Mouse (Mus musculus): ENCODE data around the gene Ranbp9. TPM values are rescaled to one million over a fixed set of nuclear protein-coding genes. Genes with fewer than 3 reads are reported as not detected.

The Ranbp9 gene
- polyA plus RNA-seq, 1 experiment = 17.6 TPM

DNA sequence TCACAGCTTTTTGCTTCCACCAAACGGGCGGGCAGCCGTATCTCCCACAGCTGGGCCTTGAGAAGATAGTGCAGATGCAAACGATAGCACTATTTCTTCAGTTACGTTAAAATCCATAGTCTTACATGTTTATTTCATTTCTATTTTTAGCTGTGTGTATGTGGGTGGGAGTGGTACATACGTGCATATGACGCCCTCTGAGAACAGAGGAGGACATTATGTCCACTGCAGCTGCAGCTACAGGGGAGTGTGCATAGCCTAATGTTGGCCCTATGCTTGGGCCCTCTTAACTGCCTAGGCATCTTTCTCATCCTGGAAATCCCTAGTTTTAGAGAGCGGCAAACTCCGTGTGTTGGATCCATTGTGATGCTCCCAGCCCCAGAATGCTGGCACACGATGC lies 106.9 kb downstream of the Ranbp9 start:
- no peak overlapping the region for H3ac ChIP-seq (ENCODE audit: control insufficient read depth, insufficient read length, low read depth)
- no peak for TF ChIP-seq MYOD1 (IDR thresholded peaks at IDR 0.05; ENCODE audit: control insufficient read depth, insufficient read length, low read depth)
- TF ChIP-seq MYOG (IDR thresholded peaks at IDR 0.05; ENCODE audit: control insufficient read depth, extremely low read depth, insufficient read length) = no peak
- no peak for TF ChIP-seq MAX (IDR thresholded peaks at IDR 0.05)
- no peak for TF ChIP-seq USF1 (IDR thresholded peaks at IDR 0.05; ENCODE audit: low read depth)
- no peaks in the 10 kb centered on the region for H3K79me2 ChIP-seq (ENCODE audit: control insufficient read depth, insufficient read depth)
- H3K27me3 ChIP-seq (ENCODE audit: control insufficient read depth, insufficient read depth, insufficient read length) = no peaks in the 10 kb centered on the region
- H3K79me3 ChIP-seq (ENCODE audit: low read depth) = no peaks in the 10 kb centered on the region
- H3K36me3 ChIP-seq (ENCODE audit: control insufficient read depth, insufficient read depth) = no peaks in the 10 kb centered on the region
- H3K4me3 ChIP-seq (ENCODE audit: insufficient read depth, poor library complexity, severe bottlenecking) = no peak overlapping the region

DNA sequence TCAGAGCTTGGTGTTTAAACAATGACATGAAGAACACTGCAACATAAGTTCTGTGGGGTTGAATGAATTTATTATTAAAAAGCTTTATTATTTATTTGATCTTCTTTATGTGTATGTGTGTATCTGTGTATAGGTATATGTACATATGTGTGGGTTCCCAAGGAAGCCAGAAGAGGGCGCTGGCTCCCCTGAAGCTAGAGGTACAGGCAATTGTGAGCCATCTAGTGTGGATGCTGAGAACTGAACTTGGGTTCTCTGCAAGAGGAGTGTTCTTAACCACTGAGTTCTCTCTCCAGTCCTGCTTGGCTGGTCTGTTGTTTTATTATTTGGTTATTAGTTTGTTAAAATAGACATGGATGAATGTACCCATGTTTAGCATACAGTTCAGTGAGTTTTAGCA lies 108.2 kb downstream of the Ranbp9 start:
- H3ac ChIP-seq (ENCODE audit: control insufficient read depth, insufficient read length, low read depth) = no peak overlapping the region
- H3K36me3 ChIP-seq (ENCODE audit: control insufficient read depth, insufficient read depth) = no peaks in the 10 kb centered on the region
- H3K27me3 ChIP-seq (ENCODE audit: control insufficient read depth, insufficient read depth, insufficient read length) = no peaks in the 10 kb centered on the region
- H3K4me3 ChIP-seq (ENCODE audit: insufficient read depth, poor library complexity, severe bottlenecking) = no peak overlapping the region
- H3K79me3 ChIP-seq (ENCODE audit: low read depth) = no peaks in the 10 kb centered on the region
- no peak for TF ChIP-seq USF1 (IDR thresholded peaks at IDR 0.05; ENCODE audit: low read depth)
- no peak for TF ChIP-seq MAX (IDR thresholded peaks at IDR 0.05)
- TF ChIP-seq CEBPB (IDR thresholded peaks at IDR 0.05; ENCODE audit: low read depth) = no peak
- TF ChIP-seq CTCF (IDR thresholded peaks at IDR 0.05; ENCODE audit: control insufficient read depth, insufficient read depth, insufficient read length) = no peak
- TF ChIP-seq MYOG (IDR thresholded peaks at IDR 0.05; ENCODE audit: control insufficient read depth, extremely low read depth, insufficient read length) = no peak
- no peak for TF ChIP-seq MYOD1 (IDR thresholded peaks at IDR 0.05; ENCODE audit: control insufficient read depth, insufficient read length, low read depth)
- H3K79me2 ChIP-seq (ENCODE audit: control insufficient read depth, insufficient read depth) = no peaks in the 10 kb centered on the region

DNA sequence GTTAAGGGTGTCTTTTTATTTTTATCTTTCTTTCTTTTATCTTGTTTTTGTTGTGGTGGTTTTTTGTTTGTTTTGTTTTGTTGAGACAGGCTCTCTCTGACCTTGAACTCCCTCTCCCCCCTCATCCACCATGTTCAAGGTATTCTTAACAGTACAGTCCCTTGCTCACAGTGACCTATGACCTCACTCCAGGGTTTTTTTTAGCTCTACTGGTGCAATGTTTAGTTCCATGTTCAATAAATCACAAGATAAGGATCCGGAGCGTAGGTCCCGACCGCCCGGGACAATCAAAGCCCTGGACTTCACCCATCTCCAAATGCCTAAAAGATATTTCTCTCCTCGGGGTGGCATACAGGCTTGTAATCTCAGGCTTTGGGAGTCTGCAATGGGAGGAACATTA lies 111.0 kb downstream of the Ranbp9 start:
- H3K36me3 ChIP-seq (ENCODE audit: control insufficient read depth, insufficient read depth) = no peaks in the 10 kb centered on the region
- no peak overlapping the region for H3K4me3 ChIP-seq (ENCODE audit: insufficient read depth, poor library complexity, severe bottlenecking)
- no peak for TF ChIP-seq CTCF (IDR thresholded peaks at IDR 0.05; ENCODE audit: control insufficient read depth, insufficient read depth, insufficient read length)
- TF ChIP-seq MYOG (IDR thresholded peaks at IDR 0.05; ENCODE audit: control insufficient read depth, extremely low read depth, insufficient read length) = no peak
- no peak for TF ChIP-seq MAX (IDR thresholded peaks at IDR 0.05)
- no peak for TF ChIP-seq USF1 (IDR thresholded peaks at IDR 0.05; ENCODE audit: low read depth)
- no peak for TF ChIP-seq CEBPB (IDR thresholded peaks at IDR 0.05; ENCODE audit: low read depth)
- TF ChIP-seq FOSL1 (IDR thresholded peaks at IDR 0.05; ENCODE audit: insufficient read depth, low read length, poor library complexity, severe bottlenecking) = no peak
- TF ChIP-seq MYOD1 (IDR thresholded peaks at IDR 0.05; ENCODE audit: control insufficient read depth, insufficient read length, low read depth) = no peak
- H3ac ChIP-seq (ENCODE audit: control insufficient read depth, insufficient read length, low read depth) = no peak overlapping the region
- no peaks in the 10 kb centered on the region for H3K27me3 ChIP-seq (ENCODE audit: control insufficient read depth, insufficient read depth, insufficient read length)
- no peaks in the 10 kb centered on the region for H3K79me3 ChIP-seq (ENCODE audit: low read depth)
- H3K79me2 ChIP-seq (ENCODE audit: control insufficient read depth, insufficient read depth) = no peaks in the 10 kb centered on the region

GRCm38 (mm10) chr13:43365825-43366184 lies 115.3 kb downstream of the Ranbp9 start:
- TF ChIP-seq MYOG (IDR thresholded peaks at IDR 0.05; ENCODE audit: control insufficient read depth, extremely low read depth, insufficient read length) = no peak
- TF ChIP-seq USF1 (IDR thresholded peaks at IDR 0.05; ENCODE audit: low read depth) = no peak
- TF ChIP-seq FOSL1 (IDR thresholded peaks at IDR 0.05; ENCODE audit: insufficient read depth, low read length, poor library complexity, severe bottlenecking) = no peak
- no peak for TF ChIP-seq CEBPB (IDR thresholded peaks at IDR 0.05; ENCODE audit: low read depth)
- no peak for TF ChIP-seq MAX (IDR thresholded peaks at IDR 0.05)
- TF ChIP-seq MYOD1 (IDR thresholded peaks at IDR 0.05; ENCODE audit: control insufficient read depth, insufficient read length, low read depth) = no peak
- no peak for TF ChIP-seq CTCF (IDR thresholded peaks at IDR 0.05; ENCODE audit: control insufficient read depth, insufficient read depth, insufficient read length)
- H3K79me2 ChIP-seq (ENCODE audit: control insufficient read depth, insufficient read depth) = no peaks in the 10 kb centered on the region
- H3K79me3 ChIP-seq (ENCODE audit: low read depth) = no peaks in the 10 kb centered on the region
- no peaks in the 10 kb centered on the region for H3K36me3 ChIP-seq (ENCODE audit: control insufficient read depth, insufficient read depth)
- H3K27me3 ChIP-seq (ENCODE audit: control insufficient read depth, insufficient read depth, insufficient read length) = no peaks in the 10 kb centered on the region
- peak overlapping the region; percentile 58 for H3ac ChIP-seq (ENCODE audit: control insufficient read depth, insufficient read length, low read depth)
- H3K4me3 ChIP-seq (ENCODE audit: insufficient read depth, poor library complexity, severe bottlenecking) = peak overlapping the region; percentile 32

- Histone ChIP-seq H3K4me3 (ENCODE audit: insufficient read depth, poor library complexity, severe bottlenecking) (peak within 1 kb of the TSS; percentile 32), H3K36me3 (ENCODE audit: control insufficient read depth, insufficient read depth) (no peaks in the 10 kb centered on the region), H3K79me3 (ENCODE audit: low read depth) (no peaks in the 10 kb centered on the region), H3ac (ENCODE audit: control insufficient read depth, insufficient read length, low read depth) (peak within 1 kb of the TSS; percentile 58), H3K27me3 (ENCODE audit: control insufficient read depth, insufficient read depth, insufficient read length) (no peaks in the 10 kb centered on the region), H3K79me2 (ENCODE audit: control insufficient read depth, insufficient read depth) (no peaks in the 10 kb centered on the region)
- TF ChIP-seq MYOD1 (IDR thresholded peaks at IDR 0.05; ENCODE audit: control insufficient read depth, insufficient read length, low read depth) (no peak), CTCF (IDR thresholded peaks at IDR 0.05; ENCODE audit: control insufficient read depth, insufficient read depth, insufficient read length) (peak; percentile 86)
Observed at GRCm38 (mm10) chr13:43364985-43365824, 115.9 kb downstream of the Ranbp9 start, which contains the start of gene Sirt5. Gene Sirt5 (plus strand): TSS chr13:43365496.

- Histone ChIP-seq H3K4me3 (ENCODE audit: insufficient read depth, poor library complexity, severe bottlenecking) (no peak overlapping the region), H3K27me3 (ENCODE audit: control insufficient read depth, insufficient read depth, insufficient read length) (no peaks in the 10 kb centered on the region), H3K36me3 (ENCODE audit: control insufficient read depth, insufficient read depth) (no peaks in the 10 kb centered on the region), H3K79me3 (ENCODE audit: low read depth) (no peaks in the 10 kb centered on the region), H3ac (ENCODE audit: control insufficient read depth, insufficient read length, low read depth) (no peak overlapping the region), H3K79me2 (ENCODE audit: control insufficient read depth, insufficient read depth) (no peaks in the 10 kb centered on the region)
- TF ChIP-seq CEBPB (IDR thresholded peaks at IDR 0.05; ENCODE audit: low read depth) (no peak), CTCF (IDR thresholded peaks at IDR 0.05; ENCODE audit: control insufficient read depth, insufficient read depth, insufficient read length) (no peak), MYOG (IDR thresholded peaks at IDR 0.05; ENCODE audit: control insufficient read depth, extremely low read depth, insufficient read length) (no peak), FOSL1 (IDR thresholded peaks at IDR 0.05; ENCODE audit: insufficient read depth, low read length, poor library complexity, severe bottlenecking) (no peak), USF1 (IDR thresholded peaks at IDR 0.05; ENCODE audit: low read depth) (no peak), MYOD1 (IDR thresholded peaks at IDR 0.05; ENCODE audit: control insufficient read depth, insufficient read length, low read depth) (no peak), MAX (IDR thresholded peaks at IDR 0.05) (no peak)
Observed at GRCm38 (mm10) chr13:43362353-43362752, 118.7 kb downstream of the Ranbp9 start.

All from C2C12 (cell line).